Mouse (Mus musculus): ENCODE data around the gene Kifc3. TPM values are rescaled to one million over a fixed set of nuclear protein-coding genes. Genes with fewer than 3 reads are reported as not detected.

Kifc3 gene
- polyA plus RNA-seq, 1 experiment: 64.7 TPM

DNA sequence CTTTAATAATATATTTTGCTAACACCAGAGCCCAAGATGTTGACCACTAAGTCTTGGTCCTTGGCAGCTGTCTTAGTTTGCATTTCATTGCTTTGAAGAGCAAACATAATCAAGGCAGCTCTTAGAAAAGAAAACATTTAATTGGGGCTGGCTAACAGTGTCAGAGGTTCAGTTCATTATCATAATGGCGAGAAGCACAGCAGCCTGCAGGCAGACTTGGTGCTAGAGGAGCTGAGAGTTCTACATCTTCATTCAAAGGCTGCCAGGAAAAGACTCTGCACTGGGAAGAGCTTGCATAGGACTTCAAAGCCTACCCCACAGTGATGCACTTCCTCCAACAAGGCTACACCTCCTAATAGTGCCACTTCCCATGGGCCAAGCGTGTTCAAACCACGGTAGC is 45.5 kb downstream of the Kifc3 start:
- H3K27ac ChIP-seq (ENCODE audit: insufficient read depth, low read depth, low read length): no peak overlapping the region
- TF ChIP-seq POLR2A (IDR thresholded peaks at IDR 0.05; ENCODE audit: low read depth, low read length): no peak
- TF ChIP-seq CTCF (IDR thresholded peaks at IDR 0.05; ENCODE audit: extremely low read depth, insufficient read length, insufficient replicate concordance, low read depth, low read length): no peak
- no peak overlapping the region for H3K4me3 ChIP-seq (ENCODE audit: low read depth, low read length)
- H3K4me1 ChIP-seq (ENCODE audit: control insufficient read depth, insufficient read depth, insufficient read length, low read length): peaks cover 15% of the 10 kb centered on the region
- no peaks in the 10 kb centered on the region for H3K36me3 ChIP-seq (ENCODE audit: control insufficient read depth, insufficient read depth, low read length)
- WGBS: 77% methylated on average over 3 of the region's 3 CpGs
- H3K27me3 ChIP-seq (ENCODE audit: control insufficient read depth, insufficient read depth, low read length): no peaks in the 10 kb centered on the region

DNA sequence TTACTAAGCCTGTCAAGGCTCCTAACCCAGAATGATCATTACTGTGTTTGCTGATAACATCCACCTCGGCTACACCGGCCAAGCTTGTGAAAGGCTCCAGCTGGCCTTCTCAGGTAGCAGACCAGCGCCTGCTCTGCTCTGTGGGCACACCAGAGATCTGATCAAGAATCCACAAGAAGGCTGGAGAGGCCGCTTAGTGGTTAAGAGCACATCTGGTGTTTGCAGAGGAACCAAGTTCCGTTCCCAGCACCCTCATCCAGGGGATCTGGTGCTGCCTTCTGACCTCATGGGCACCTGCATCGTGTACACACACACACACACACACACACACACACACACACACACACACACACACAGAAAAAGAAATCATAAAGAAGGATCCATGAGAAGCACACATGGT is 46.5 kb downstream of the Kifc3 start:
- no peak overlapping the region for H3K4me3 ChIP-seq (ENCODE audit: low read depth, low read length)
- H3K4me1 ChIP-seq (ENCODE audit: control insufficient read depth, insufficient read depth, insufficient read length, low read length): peaks cover 20% of the 10 kb centered on the region
- H3K27me3 ChIP-seq (ENCODE audit: control insufficient read depth, insufficient read depth, low read length): no peaks in the 10 kb centered on the region
- TF ChIP-seq POLR2A (IDR thresholded peaks at IDR 0.05; ENCODE audit: low read depth, low read length) (no peak), CTCF (IDR thresholded peaks at IDR 0.05; ENCODE audit: extremely low read depth, insufficient read length, insufficient replicate concordance, low read depth, low read length) (no peak)
- no peak overlapping the region for H3K27ac ChIP-seq (ENCODE audit: insufficient read depth, low read depth, low read length)
- no peaks in the 10 kb centered on the region for H3K36me3 ChIP-seq (ENCODE audit: control insufficient read depth, insufficient read depth, low read length)
- 80% methylated on average over 6 of the region's 6 CpGs for WGBS

DNA sequence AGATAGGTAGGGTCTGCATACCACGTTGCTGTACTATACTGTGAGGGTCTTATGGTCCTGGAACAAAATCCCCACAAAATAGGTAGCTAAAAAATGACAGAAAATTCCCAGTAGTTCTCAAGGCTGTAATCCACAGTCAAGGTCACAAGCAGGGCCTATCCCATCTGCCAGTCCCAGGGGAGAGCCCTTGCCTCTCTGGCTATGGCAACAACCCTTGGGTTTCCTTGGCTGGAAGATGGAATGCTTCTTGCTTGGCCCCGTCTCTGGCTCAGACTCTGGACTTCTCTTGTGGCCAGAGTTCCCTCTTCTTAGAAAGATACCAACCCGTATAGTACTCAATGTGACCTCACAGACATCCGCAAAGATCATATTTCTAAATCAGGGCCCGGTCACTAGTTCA is 47.3 kb downstream of the Kifc3 start:
- no peak overlapping the region for H3K27ac ChIP-seq (ENCODE audit: insufficient read depth, low read depth, low read length)
- no peak for TF ChIP-seq POLR2A (IDR thresholded peaks at IDR 0.05; ENCODE audit: low read depth, low read length)
- TF ChIP-seq CTCF (IDR thresholded peaks at IDR 0.05; ENCODE audit: extremely low read depth, insufficient read length, insufficient replicate concordance, low read depth, low read length): no peak
- H3K4me1 ChIP-seq (ENCODE audit: control insufficient read depth, insufficient read depth, insufficient read length, low read length): peaks cover 20% of the 10 kb centered on the region
- H3K4me3 ChIP-seq (ENCODE audit: low read depth, low read length): no peak overlapping the region
- no peaks in the 10 kb centered on the region for H3K36me3 ChIP-seq (ENCODE audit: control insufficient read depth, insufficient read depth, low read length)
- 84% methylated on average over 5 of the region's 5 CpGs for WGBS
- no peaks in the 10 kb centered on the region for H3K27me3 ChIP-seq (ENCODE audit: control insufficient read depth, insufficient read depth, low read length)

DNA sequence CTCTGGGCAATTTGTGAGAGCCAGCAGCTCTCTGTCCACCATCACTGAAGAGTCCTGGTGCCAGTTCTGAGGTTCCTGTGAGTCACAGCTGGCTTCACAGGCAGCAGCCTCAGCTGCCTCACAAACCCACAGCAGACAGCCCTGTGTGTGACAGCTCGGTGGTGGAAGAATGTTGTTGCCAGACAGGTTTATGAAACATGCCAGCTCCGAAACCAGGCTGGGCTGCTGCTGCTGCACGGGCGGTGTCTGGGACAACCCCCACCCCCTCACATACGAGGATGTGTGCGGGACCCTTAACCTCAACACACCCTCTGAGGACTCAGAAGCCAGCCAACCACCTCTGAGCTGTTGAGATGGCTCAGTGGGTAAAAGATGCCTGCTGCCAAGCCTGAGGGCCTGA is 48.0 kb downstream of the Kifc3 start:
- no peak for TF ChIP-seq POLR2A (IDR thresholded peaks at IDR 0.05; ENCODE audit: low read depth, low read length)
- no peak for TF ChIP-seq CTCF (IDR thresholded peaks at IDR 0.05; ENCODE audit: extremely low read depth, insufficient read length, insufficient replicate concordance, low read depth, low read length)
- Histone ChIP-seq H3K4me3 (ENCODE audit: low read depth, low read length) (no peak overlapping the region), H3K27ac (ENCODE audit: insufficient read depth, low read depth, low read length) (no peak overlapping the region), H3K4me1 (ENCODE audit: control insufficient read depth, insufficient read depth, insufficient read length, low read length) (peaks cover 20% of the 10 kb centered on the region), H3K27me3 (ENCODE audit: control insufficient read depth, insufficient read depth, low read length) (no peaks in the 10 kb centered on the region), H3K36me3 (ENCODE audit: control insufficient read depth, insufficient read depth, low read length) (no peaks in the 10 kb centered on the region)
- 67% methylated on average over 6 of the region's 6 CpGs for WGBS

- TF ChIP-seq POLR2A (IDR thresholded peaks at IDR 0.05; ENCODE audit: low read depth, low read length) (no peak), CTCF (IDR thresholded peaks at IDR 0.05; ENCODE audit: extremely low read depth, insufficient read length, insufficient replicate concordance, low read depth, low read length) (no peak)
- Histone ChIP-seq H3K4me1 (ENCODE audit: control insufficient read depth, insufficient read depth, insufficient read length, low read length) (peaks cover 17% of the 10 kb centered on the region), H3K36me3 (ENCODE audit: control insufficient read depth, insufficient read depth, low read length) (no peaks in the 10 kb centered on the region), H3K4me3 (ENCODE audit: low read depth, low read length) (no peak overlapping the region), H3K27me3 (ENCODE audit: control insufficient read depth, insufficient read depth, low read length) (no peaks in the 10 kb centered on the region), H3K27ac (ENCODE audit: insufficient read depth, low read depth, low read length) (no peak overlapping the region)
- WGBS: 55% methylated on average over 4 of the region's 4 CpGs
Observed at GRCm38 (mm10) chr8:95154056-95154455, 48.6 kb downstream of the Kifc3 start.

DNA sequence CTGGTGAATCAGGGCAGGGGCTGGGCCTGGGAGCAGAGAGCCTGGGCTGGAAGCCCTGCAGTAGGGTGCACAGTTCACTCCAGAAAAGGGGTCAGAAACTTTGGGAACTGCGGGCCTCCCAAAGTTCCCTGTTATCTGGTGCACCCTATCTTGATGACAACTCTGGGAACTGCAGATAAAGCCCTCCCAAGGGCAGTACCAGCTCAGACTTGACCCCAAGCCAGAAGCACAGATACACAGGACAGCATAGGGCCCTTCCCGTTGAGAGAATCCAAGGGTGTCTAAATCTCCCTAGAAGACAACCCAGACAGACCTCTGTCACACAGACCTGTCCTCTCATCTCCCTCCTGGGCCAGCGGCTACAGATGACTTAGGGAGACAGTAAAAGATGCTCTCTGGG is 52.0 kb downstream of the Kifc3 start:
- Histone ChIP-seq H3K36me3 (ENCODE audit: control insufficient read depth, insufficient read depth, low read length) (no peaks in the 10 kb centered on the region), H3K4me1 (ENCODE audit: control insufficient read depth, insufficient read depth, insufficient read length, low read length) (peaks cover 18% of the 10 kb centered on the region), H3K27ac (ENCODE audit: insufficient read depth, low read depth, low read length) (no peak overlapping the region), H3K27me3 (ENCODE audit: control insufficient read depth, insufficient read depth, low read length) (no peaks in the 10 kb centered on the region), H3K4me3 (ENCODE audit: low read depth, low read length) (no peak overlapping the region)
- 79% methylated on average over 3 of the region's 3 CpGs for WGBS
- TF ChIP-seq CTCF (IDR thresholded peaks at IDR 0.05; ENCODE audit: extremely low read depth, insufficient read length, insufficient replicate concordance, low read depth, low read length) (no peak), POLR2A (IDR thresholded peaks at IDR 0.05; ENCODE audit: low read depth, low read length) (no peak)

DNA sequence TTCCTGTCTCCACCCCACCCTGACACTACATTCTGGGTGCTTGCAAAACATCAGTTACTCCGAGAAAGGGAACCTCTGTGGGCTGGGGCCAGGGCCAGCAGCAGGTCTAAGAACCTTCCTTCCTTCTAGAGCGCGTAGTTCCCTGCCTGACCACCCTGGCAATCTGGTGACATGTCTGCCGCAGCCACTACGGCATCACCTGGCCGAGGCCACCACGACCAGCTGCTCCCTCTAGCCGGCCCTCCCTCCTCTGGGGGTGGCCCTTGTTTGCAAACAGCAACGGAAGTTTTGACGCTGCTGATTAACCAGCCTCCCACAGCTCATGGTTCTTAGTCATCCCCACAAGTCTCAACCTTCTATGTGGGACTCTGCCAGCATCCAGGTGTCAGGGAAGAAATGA is 53.2 kb downstream of the Kifc3 start:
- no peak overlapping the region for H3K27ac ChIP-seq (ENCODE audit: insufficient read depth, low read depth, low read length)
- 30% methylated on average over 10 of the region's 10 CpGs for WGBS
- no peaks in the 10 kb centered on the region for H3K27me3 ChIP-seq (ENCODE audit: control insufficient read depth, insufficient read depth, low read length)
- no peak overlapping the region for H3K4me3 ChIP-seq (ENCODE audit: low read depth, low read length)
- H3K36me3 ChIP-seq (ENCODE audit: control insufficient read depth, insufficient read depth, low read length): no peaks in the 10 kb centered on the region
- TF ChIP-seq CTCF (IDR thresholded peaks at IDR 0.05; ENCODE audit: extremely low read depth, insufficient read length, insufficient replicate concordance, low read depth, low read length) (no peak), POLR2A (IDR thresholded peaks at IDR 0.05; ENCODE audit: low read depth, low read length) (no peak)
- peaks cover 23% of the 10 kb centered on the region for H3K4me1 ChIP-seq (ENCODE audit: control insufficient read depth, insufficient read depth, insufficient read length, low read length)

- 92% methylated on average over 5 of the region's 5 CpGs for WGBS
- Histone ChIP-seq H3K27me3 (ENCODE audit: control insufficient read depth, insufficient read depth, low read length) (no peaks in the 10 kb centered on the region), H3K36me3 (ENCODE audit: control insufficient read depth, insufficient read depth, low read length) (no peaks in the 10 kb centered on the region), H3K4me1 (ENCODE audit: control insufficient read depth, insufficient read depth, insufficient read length, low read length) (peaks cover 41% of the 10 kb centered on the region), H3K4me3 (ENCODE audit: low read depth, low read length) (no peak overlapping the region), H3K27ac (ENCODE audit: insufficient read depth, low read depth, low read length) (no peak overlapping the region)
- TF ChIP-seq CTCF (IDR thresholded peaks at IDR 0.05; ENCODE audit: extremely low read depth, insufficient read length, insufficient replicate concordance, low read depth, low read length): no peak
- no peak for TF ChIP-seq POLR2A (IDR thresholded peaks at IDR 0.05; ENCODE audit: low read depth, low read length)
Observed at GRCm38 (mm10) chr8:95146846-95147245, 55.8 kb downstream of the Kifc3 start.

Data from small intestine, adult 2 months (tissue).